ENCODE assay signal across 20 mouse cellular contexts in genomic region chr2:136894494-136894893, GRCm38 (mm10). TPM values are rescaled to one million over a fixed set of nuclear protein-coding genes. Genes with fewer than 3 reads are reported as not detected.
"Had no signal": no experiment of that assay in that cellular context is flagged by ENCODE, and none has a peak within 500 bp of the region (broad histone marks: within the 10 kb centered on the region; RNA-seq: fewer than 3 reads in every experiment).

No protein-coding gene starts in this region.

- H3K9ac ChIP-seq: neural tube, embryonic 13.5 days; neural tube, embryonic 15.5 days; stomach, embryonic 15.5 days had no signal

- DNase-seq: retina, postnatal 1 day; right cerebral cortex, adult 18-20 months; right cerebral cortex, postnatal 14 days; right cerebral cortex, postnatal 25 days; right cerebral cortex, postnatal 4 days; spleen, adult 18-20 months; thymus, adult 18-20 months; thymus, adult 2 months; thymus, postnatal 14 days; thymus, postnatal 25 days; thymus, postnatal 36 days; thymus, postnatal 4 days had no signal

- H3K27me3 ChIP-seq: neural tube, embryonic 13.5 days; neural tube, embryonic 15.5 days; stomach, embryonic 15.5 days had no signal

- H3K4me3 ChIP-seq: neural tube, embryonic 13.5 days; neural tube, embryonic 15.5 days; stomach, embryonic 15.5 days had no signal

- H3K9me3 ChIP-seq: neural tube, embryonic 13.5 days; neural tube, embryonic 15.5 days; stomach, embryonic 15.5 days had no signal

- H3K4me1 ChIP-seq: stomach, embryonic 15.5 days had no signal

- H3K27ac ChIP-seq: neural tube, embryonic 13.5 days; neural tube, embryonic 15.5 days; stomach, embryonic 15.5 days; stomach, postnatal 0 days had no signal

- H3K4me2 ChIP-seq: neural tube, embryonic 13.5 days; neural tube, embryonic 15.5 days; stomach, embryonic 15.5 days had no signal

- H3K36me3 ChIP-seq: neural tube, embryonic 13.5 days; neural tube, embryonic 15.5 days; stomach, embryonic 15.5 days had no signal

RNA-seq across cellular contexts. Expression of gene AL731706.2, which starts 9.0 kb away (rescaled TPM):
- polyA plus RNA-seq: small intestine, adult 2 months; spleen, adult 2 months; testis, adult 2 months; thymus, adult 2 months; urinary bladder, adult 2 months had no signal
